Mouse (Mus musculus) layer of hippocampus, postnatal 10 days (tissue): Measurements from ENCODE around the gene Klhl6. TPM values are rescaled to one million over a fixed set of nuclear protein-coding genes. Genes with fewer than 3 reads are reported as not detected.
"Not testable (repeated sequence)": the region's sequence is repeated elsewhere in the genome, so short reads cannot be mapped to it uniquely, and the experiment has no call there.

Experiments used
- DNase-seq, 2 experiments: peaks; one replicate each; pipeline ENCODE4 v3.0.0; 2021; ENCODE audit warnings: low spot score in 2 of 2
- long read RNA-seq: library from polyadenylated mRNA; stranded (forward); transcript quantifications from one replicate; pipeline ENCODE4 v2.0.0, GENCODE M21; 2023
- total RNA-seq, 2 experiments: library from RNA; stranded (reverse); gene quantifications; 2 replicates each; pipeline ENCODE4 v1.2.3; 2021

Gene Klhl6
- total RNA-seq: 1 to 10 TPM; 3.3 to 3.4 TPM
- long read RNA-seq, partial matches to known transcripts: 2 of 7 reads
- long read RNA-seq, other reads (novel, unspliced or antisense): 2 of 7 reads

DNA sequence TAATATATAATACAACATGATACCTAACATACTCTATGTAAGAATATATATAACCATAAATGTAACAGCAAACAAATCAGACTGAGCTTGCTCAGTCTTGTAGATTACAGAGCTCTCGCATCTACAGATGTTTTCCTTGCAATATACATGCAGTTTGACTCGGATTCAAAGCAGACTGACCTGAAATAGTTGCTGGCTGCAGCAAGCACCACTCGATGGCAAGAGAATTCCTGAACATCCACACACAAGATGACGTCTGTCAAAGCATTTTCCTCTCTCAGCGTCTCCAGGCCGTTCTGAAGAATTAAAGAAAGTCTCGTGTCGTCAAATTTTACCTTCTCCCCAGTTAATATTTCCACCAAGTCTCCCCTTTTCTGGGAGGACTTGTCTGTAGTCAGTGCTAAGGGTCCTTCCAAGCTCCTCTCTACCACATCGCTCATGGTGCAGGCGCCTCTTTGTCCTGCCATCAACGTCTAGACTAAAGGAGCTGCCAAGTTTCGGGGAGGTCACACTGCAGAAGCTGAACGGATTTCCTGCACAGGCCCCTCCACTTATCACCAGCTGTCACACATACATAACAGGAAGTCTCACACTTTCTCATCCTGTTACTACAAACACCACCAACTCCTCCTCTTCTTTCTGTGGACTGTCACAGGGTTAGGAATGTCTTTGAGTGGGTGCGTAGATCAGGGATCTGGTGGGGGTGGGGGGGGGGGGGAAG, at the start of gene Klhl6:
Gene Klhl6, minus strand, starts transcription at position 501 of the 721 bp plus-strand sequence.
- DNase-seq: no peak

DNA sequence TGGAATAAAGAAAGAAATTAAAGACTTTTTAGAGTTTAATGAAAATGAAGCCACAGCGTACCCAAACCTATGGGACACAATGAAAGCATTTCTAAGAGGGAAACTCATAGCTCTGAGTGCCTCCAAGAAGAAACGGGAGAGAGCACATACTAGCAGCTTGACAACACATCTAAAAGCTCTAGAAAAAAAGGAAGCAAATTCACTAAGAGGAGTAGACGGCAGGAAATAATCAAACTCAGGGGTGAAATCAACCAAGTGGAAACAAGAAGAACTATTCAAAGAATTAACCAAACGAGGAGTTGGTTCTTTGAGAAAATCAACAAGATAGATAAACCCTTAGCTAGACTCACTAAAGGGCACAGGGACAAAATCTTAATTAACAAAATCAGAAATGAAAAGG, 44.4 kb upstream of the Klhl6 start:
- not testable (repeated sequence) for DNase-seq

DNA sequence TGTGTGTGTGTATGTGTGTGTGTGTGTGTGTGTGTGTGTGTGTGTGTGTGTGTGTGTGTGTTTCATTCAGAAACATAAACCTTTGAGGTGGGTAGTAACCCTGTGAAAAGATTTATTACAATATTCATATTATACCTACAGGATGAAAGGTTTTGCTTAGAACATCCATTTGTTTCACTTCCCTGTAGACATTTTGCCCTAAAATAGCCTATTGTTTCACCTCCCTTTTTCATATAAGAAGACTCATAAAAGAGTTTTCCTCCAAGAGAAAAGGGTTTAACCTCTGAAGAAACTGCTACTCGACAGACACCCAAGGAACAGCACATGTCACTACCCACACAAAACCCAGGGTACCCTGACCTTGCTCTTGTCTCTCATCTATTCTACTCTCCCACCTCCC, 40.0 kb upstream of the Klhl6 start:
- no peak for DNase-seq

DNA sequence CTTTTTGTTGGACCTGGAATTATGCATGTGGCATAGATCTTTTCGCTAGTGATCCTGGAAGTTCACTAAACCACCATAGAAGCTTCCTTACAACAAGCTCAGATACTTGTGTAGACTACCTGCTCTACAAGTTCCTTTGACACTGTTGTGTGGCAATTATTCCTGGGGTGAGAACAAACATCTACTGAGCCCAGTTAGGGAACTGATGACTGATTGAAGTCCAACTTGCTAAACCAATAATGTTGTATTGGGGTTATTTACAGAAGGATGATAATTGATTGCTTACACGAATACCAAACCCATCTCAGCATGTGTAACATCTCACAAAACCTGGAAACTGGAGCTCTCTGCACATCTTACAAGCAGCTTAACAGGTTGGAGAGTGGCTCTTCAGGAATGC, 39.0 kb upstream of the Klhl6 start:
- no peak for DNase-seq

DNA sequence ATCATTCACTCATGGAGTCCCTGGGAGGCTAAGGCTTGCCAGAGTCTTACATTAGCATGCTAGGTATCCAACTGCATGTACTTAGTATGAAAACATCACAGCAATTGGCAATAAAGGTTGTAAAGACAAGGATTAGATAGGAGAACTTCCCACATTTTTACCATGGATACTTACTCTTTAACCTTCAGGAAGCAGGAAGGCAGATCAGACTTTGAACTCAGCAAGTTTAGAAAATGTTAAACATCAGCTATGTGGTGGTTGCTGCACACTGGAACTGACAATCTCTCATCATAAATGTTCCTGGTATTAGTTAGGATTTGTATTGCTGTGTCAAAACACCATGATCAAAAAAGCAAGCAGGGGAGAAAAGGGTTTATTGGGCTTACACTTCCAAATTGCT, 29.8 kb upstream of the Klhl6 start:
- no peak for DNase-seq

DNA sequence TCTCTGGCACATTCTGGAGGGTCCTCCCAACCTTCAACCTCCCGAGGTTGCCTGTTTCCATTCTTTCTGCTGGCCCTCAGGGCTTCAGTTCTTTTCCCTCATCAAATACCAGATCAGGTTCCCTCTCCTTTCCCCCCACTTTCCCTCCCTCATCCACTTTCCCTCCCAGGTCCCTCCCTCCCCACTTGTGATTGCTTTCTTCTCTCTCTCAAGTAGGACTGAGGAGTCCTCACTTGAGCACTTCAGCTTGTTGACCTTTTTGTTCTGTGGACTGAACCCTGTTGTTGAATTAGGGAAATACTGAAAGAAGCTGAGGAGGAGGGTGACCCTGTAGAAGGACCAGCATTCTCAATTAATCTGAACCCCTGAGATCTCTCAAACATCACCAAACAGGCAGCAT, 23.2 kb upstream of the Klhl6 start:
- DNase-seq: no peak

DNA sequence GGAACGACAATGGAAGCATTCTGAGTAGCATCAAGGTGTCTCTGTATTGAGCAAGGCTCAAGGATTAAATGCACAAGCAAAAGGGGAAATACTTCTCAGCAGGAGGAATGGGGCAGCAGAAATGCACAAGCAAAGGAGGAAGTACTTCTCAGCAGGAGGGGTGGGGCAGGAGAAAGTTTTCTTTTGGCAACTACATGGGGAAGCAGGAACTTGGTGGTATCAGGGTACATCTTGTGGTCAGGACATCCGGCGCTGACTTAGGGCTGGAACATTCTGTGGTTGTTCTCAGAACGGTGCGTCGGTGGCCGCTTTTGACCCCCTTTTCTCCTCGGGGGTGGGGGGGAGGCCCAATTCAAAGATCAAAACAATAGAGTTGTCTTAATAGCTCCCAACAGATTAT, 17.4 kb upstream of the Klhl6 start:
- DNase-seq: not testable (repeated sequence)

DNA sequence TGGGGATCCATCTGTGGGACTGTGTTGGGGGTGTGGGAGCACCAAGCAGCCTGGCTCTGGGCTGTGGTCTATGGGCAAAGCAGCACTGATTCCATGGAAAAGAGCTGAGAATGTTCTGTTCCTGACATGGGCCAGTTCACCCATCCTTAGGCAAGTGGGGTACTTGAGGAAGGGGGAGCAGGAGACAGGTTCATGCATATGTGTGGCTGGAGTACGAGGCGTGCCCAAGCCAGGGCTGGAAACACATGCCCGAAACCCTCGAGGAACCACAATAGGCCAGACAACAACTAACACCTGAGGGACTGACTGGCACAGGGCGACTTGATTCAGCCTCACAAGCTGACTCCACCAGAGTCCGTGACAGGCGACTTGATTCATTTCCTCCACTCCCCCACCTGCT, 14.8 kb upstream of the Klhl6 start:
- DNase-seq: no peak

DNA sequence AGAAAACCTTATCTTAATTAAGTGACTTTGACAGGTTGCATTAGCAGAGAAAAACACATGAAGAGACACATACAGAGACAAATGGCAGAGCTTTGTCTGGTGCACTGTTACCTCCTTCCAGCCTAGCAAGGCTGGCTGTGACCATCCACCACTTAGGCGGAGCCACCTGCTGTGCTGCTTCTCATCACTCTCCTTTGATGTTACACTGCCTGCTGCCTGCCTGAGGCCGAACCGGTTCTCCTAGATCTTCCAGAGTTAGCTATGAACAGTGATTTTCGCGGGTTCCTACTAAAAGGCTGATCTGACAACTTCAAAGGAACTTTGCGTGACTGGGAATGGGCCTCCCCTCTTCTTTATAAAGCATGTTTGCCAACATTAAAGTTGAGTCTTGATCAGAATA, 14.1 kb upstream of the Klhl6 start:
- DNase-seq: not testable (repeated sequence)

DNA sequence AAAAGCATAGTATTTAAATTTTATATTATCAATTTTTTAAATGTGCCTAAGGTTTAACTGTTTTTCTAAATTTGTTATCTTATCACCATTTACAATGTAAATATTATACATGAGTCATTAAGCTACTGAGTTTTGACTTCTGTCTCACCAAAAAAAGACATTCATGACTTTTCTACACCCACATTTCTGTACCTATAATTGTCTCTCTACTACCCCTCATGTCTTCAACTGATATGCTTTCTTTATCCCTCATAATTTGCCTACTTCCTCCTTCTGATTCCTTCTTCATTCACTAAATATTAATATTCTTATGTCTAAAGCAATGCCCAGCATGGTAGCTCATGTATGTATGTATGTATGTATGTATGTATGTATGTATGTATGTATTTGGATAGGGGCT, 13.0 kb upstream of the Klhl6 start:
- DNase-seq: no peak

DNA sequence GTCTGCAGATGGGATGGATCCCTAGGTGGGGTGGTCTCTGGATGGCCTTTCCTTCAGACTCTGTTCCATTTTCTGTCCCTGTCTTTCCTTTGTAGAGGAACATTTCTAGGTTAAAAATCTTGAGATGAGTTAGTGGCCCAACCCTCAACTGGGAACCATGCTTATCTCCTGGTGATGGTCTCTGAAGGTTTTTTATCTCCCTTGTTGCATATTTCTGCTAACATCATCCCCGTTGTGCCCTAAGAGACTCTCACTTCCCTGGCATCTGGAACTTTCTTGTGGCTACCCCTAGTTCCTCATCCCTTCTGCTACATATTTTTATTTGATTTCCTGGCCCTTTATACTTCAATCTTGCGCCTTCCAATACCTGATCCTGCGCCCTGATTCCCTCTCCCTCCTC, 10.4 kb upstream of the Klhl6 start:
- DNase-seq: no peak

DNA sequence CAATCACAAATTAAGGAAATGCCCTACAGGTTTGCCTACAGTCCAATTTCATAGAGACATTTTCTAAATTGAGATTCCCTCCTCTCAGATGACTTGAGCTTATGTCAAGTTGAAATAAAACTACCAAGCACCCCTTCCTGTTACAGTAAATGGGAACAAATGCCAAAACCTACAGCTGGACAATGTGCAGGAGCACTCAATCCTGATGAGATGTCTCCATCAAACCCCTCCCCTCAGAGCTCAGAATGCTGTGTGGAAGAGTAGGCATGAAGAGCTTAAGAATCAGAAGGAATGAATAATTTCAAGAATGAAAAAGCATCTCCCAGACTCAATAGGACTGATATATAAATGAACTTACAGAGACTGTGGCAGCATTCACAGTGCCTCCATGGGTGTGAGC, 7.7 kb upstream of the Klhl6 start:
- DNase-seq: no peak

DNA sequence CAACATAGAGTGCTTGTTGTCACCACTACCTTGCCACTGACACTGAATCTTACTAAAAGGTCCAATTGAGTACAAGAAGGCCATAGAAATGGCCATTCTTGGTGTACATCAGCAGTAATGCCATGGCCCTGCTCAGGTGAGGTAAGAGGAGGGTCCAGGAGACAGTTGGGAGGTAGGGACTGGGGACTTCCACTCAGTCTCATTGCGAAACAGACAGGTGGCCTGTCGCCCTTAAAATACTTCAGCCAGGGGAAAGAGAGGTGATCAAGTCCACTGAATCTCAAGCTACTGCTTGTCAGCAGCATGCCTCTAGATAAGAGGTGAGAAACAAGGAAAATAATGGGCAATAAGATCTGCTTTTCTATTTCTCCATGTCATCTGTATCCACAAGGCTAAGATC, 4.8 kb upstream of the Klhl6 start:
- DNase-seq: no peak

DNA sequence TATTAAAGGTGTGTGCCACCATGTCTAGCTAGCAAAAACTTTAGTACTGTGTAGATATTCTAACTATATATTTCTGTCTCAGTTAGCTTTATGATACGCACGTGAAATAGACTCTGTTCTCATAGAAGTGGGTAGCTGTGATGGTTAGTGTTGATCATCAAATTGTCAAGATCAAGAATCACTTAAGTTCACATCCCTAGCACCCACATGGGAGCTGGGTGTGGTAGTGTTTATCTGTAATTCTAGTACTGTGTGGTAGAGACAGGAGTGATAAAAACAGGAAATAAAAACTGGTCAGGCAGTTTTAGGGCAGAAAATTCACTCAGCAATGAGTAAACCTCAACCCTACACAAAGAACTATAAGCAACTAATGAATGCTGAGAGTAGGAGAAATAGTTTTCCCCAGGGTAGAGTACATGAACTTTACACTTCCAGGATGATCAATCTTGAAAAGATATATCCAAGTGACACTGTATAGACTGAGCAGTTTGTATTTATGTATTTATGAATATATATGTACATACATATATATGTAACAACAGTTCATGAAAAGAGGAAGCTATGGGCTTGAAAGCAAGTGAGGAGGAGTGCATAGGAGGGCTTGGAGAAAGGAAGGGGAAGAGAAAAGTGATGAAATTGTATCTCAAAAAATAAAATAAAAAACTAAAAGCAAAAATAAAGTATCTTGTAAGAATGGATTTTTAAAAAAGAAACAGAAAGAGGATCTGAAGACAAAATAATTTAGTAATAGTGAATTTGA, 2.2 kb upstream of the Klhl6 start:
- no peak for DNase-seq

DNA sequence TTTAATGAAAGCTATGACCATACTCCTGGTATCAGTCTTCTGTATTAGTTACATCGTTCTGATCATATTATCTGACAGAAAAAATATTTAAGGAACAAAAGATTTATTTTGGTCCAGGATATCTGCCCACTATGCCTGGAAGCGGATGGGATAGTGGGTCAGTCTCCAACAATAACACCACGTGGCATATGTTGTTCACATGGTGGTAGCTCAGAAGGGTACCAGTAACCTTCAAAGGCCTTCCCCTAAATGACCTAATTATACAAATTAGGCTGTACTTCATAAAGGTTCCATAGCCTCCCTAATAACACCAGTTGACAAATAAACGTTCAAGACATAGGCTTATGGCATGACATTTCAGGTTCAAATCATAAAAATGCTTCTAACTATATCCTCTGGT, 722 bp upstream of the Klhl6 start:
- no peak for DNase-seq

DNA sequence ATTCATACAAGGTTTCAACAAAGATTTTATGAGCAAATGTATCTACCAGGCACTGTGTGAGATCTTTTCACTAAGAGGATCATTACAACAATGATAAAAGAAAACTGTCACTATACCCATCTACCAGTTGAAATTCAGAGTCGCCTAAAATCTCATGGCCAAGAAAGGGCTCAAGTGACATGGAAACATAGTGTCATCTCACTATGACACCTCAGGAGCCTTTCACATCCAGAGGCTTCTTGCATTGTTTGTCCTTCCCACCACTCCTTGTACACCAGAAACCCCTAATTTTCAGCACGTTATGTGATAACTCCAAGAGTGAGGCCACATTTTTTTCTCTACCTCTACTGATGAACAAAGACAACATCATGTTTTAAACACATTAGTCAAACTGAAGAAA, 1.2 kb downstream of the Klhl6 start:
- DNase-seq: no peak

DNA sequence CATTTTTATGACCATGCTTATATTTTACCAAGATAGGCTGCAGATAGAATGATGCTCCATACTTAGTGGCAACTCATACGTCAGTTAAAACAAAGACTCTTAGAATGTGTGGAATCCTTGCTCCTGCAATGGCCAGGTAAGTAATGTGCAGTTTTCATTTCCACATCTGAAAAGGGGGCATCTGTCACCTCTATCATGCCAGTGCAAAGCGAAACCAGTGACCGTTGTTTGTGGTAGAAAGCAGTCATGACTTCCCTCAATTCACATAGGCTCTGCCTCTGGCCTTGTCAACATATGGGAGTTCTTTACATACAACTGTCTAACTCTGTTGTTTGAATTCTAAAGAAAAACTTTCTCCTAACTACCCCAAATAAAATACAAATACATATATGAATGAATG, 1.8 kb downstream of the Klhl6 start:
- DNase-seq: no peak

DNA sequence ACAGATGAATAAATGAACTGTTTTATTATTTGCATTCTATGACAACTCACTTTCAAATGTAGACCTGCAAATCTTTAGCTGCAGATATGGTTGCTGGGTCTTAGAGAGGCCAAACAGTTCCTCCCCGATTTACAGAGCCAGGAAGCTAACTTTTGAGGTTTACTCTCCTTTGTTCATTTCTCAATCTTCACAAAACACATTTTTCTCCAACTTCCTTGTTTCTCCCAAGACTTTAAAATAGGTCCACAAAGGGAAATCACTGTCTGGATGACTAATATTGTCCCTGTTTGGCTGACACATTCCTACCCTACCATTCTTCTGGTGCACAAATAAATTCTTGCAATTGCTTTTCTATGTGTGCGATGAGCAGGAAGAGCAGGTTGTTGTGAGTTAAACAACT, 3.1 kb downstream of the Klhl6 start:
- DNase-seq: no peak

DNA sequence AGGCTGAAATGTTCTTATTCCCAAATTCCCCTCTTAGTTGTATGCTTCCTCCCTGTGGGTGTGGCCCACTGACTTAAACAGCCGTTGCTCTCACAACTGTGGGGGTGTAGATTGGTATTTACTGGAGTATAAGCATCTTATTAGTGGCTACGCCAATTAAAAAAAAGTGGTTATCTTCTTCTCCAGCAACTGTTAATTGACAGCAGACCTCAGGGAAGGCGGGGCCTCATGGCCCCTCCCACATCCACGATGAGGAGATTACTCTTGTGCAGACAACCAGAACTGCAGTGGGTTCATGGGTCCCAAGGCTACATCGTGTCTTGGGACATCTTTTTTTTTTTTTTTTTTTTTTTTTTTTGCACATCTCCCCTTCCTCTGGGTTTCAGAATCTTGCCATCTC, 5.6 kb downstream of the Klhl6 start:
- DNase-seq: no peak

DNA sequence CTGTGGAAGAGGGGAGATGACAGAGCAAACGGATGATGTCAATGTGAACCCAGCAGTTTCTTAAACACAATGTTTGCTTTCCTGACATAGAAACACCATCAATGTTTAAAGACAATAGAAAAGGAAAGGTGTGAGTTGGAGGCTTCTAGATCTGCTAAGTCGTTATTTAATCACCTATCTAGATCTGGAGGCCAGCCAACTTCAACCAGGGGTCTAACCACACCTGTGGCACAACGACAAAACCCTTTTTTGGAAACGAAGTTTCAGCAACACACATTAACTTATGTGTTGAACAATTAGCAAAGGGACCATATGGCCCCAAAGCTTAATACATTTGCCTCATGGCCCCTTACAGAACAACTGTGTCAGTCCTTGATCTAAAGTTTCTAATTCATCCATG, 6.0 kb downstream of the Klhl6 start:
- DNase-seq: no peak

DNA sequence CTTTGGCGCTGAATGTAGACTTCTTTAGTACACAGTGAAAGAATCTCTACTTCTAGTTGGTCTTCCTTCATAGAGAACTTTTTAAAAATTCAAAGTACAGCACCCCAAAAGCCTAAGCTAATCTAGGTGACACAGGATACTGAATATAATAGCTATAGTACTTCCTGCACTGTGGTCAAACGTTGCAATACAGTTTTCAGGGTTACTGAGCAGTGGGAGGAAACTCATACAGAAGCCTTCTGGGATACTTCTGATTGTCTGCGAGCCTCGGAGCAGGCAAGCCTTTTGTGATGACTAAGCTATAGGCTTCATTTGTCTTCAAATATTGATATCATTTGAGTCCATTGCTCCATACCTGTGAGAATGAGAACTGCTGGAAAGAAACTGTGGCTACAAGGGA, 7.4 kb downstream of the Klhl6 start:
- no peak for DNase-seq

DNA sequence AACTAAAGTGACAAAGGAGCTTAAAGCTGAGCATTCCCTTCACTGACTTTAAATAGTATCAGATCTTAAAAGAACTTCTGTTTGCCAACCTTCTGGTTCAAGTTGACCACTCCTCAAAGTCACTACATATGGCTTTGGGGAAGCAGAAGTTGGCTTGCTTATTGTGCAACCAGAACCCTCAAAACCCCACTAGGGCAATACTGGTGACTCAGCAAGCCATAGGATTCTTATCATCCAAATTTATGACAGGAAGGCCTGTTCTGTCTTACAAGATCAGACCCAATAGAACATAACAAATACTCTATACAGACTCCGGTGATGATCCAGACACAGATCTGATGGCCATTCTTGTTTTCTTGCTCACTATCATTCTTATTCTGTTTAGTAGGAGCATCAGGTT, 9.4 kb downstream of the Klhl6 start:
- DNase-seq: no peak
